Comparison of ENCODE assay signal across 13 mouse cellular contexts in genomic region chr11:106163546-106163945, GRCm38 (mm10). TPM values are rescaled to one million over a fixed set of nuclear protein-coding genes. Genes with fewer than 3 reads are reported as not detected.
DNase-seq lines count a peak whose midpoint lies in the region; ATAC-seq and TF ChIP-seq lines count a peak whose summit lies in the region.
"Had no signal": no experiment of that assay in that cellular context is flagged by ENCODE, and none has a peak within 500 bp of the region (broad histone marks: within the 10 kb centered on the region; RNA-seq: fewer than 3 reads in every experiment).

No protein-coding gene starts in this region.

- no peak for TF ChIP-seq CTCF in heart, adult 2 months (IDR thresholded peaks at IDR 0.05)
- no peak for TF ChIP-seq CTCF in kidney, adult 2 months (conservative IDR thresholded peaks at IDR 0.05; ENCODE audit: insufficient read depth, insufficient read length, low read depth, low read length)

- H3K9ac ChIP-seq in heart, adult 2 months (ENCODE audit: low read depth, low read length), result peak overlapping the region; percentile 55
- no peak overlapping the region for H3K9ac ChIP-seq in liver, embryonic 16.5 days (ENCODE audit: low read depth, low read length)
- H3K9ac ChIP-seq: limb, embryonic 15.5 days had no signal

- WGBS in heart, adult 2 months, result 52% methylated on average over 4 of the region's 4 CpGs
- WGBS in kidney, adult 2 months, result 64% methylated on average over 4 of the region's 4 CpGs
- 45% methylated on average over 4 of the region's 4 CpGs for WGBS in liver, embryonic 16.5 days (ENCODE audit: insufficient replicate concordance)

- no peaks in the 10 kb centered on the region for H3K27me3 ChIP-seq in heart, adult 2 months (ENCODE audit: control insufficient read depth, insufficient read depth, low read length)
- no peaks in the 10 kb centered on the region for H3K27me3 ChIP-seq in kidney, adult 2 months (replicated peaks; ENCODE audit: control insufficient read depth, insufficient read depth, low read length)
- H3K27me3 ChIP-seq in liver, embryonic 16.5 days (ENCODE audit: control insufficient read depth, insufficient read depth, low read depth, low read length), result peaks cover 15% of the 10 kb centered on the region
- H3K27me3 ChIP-seq: limb, embryonic 15.5 days had no signal

- no peak overlapping the region for H3K4me3 ChIP-seq in heart, adult 2 months
- no peak overlapping the region for H3K4me3 ChIP-seq in kidney, adult 2 months (ENCODE audit: insufficient read depth, low read depth, low read length)
- no peak overlapping the region for H3K4me3 ChIP-seq in liver, embryonic 16.5 days (ENCODE audit: low read depth, low read length)
- H3K4me3 ChIP-seq: erythroblast, embryonic 14.5 days; limb, embryonic 15.5 days had no signal

- H3K9me3 ChIP-seq in liver, embryonic 16.5 days (replicated peaks; ENCODE audit: control insufficient read depth, low read length), result no peaks in the 10 kb centered on the region
- H3K9me3 ChIP-seq: limb, embryonic 15.5 days had no signal

- TF ChIP-seq POLR2A in heart, adult 2 months (IDR thresholded peaks at IDR 0.05; ENCODE audit: insufficient read depth, low read depth, low read length), result peak; percentile 20; the same call in 1 of the 2 replicates
- TF ChIP-seq POLR2A in kidney, adult 2 months (IDR thresholded peaks at IDR 0.05; ENCODE audit: low read depth, low read length), result no peak

- no peak overlapping the region for H3K4me2 ChIP-seq in liver, embryonic 16.5 days (ENCODE audit: low read depth, low read length)
- H3K4me2 ChIP-seq: limb, embryonic 15.5 days had no signal

- peak overlapping the region; percentile 70 for H3K27ac ChIP-seq in heart, adult 2 months
- peak overlapping the region; percentile 69 for H3K27ac ChIP-seq in kidney, adult 2 months (ENCODE audit: insufficient read depth, low read depth, low read length)
- H3K27ac ChIP-seq in liver, embryonic 16.5 days (ENCODE audit: low read length), result peak overlapping the region; percentile 40; the same call in 1 of the 2 replicates
- H3K27ac ChIP-seq: hindbrain, postnatal 0 days; limb, embryonic 15.5 days had no signal

- no peaks in the 10 kb centered on the region for H3K36me3 ChIP-seq in heart, adult 2 months (ENCODE audit: control insufficient read depth, insufficient read depth, low read length)
- H3K36me3 ChIP-seq in kidney, adult 2 months (ENCODE audit: control insufficient read depth, insufficient read depth, low read length), result no peaks in the 10 kb centered on the region; the same call in 1 of the 2 replicates
- no peaks in the 10 kb centered on the region for H3K36me3 ChIP-seq in liver, embryonic 16.5 days (ENCODE audit: control insufficient read depth, insufficient read depth)

- H3K4me1 ChIP-seq in heart, adult 2 months (ENCODE audit: control insufficient read depth, insufficient read depth, low read length), result peaks cover 6% of the 10 kb centered on the region
- H3K4me1 ChIP-seq in kidney, adult 2 months (ENCODE audit: control insufficient read depth, insufficient read depth, low read length), result 0 out of 2 replicates have a peak, but pooled peaks cover 2% of the 10 kb centered on the region
- H3K4me1 ChIP-seq in liver, embryonic 16.5 days (ENCODE audit: control insufficient read depth, low read depth, low read length), result peaks cover 19% of the 10 kb centered on the region

- intact Hi-C loops in heart, postnatal 36 days (cut with DNase I), result no loop called here
- intact Hi-C loops in heart, adult 2 months (cut with DNase I), result no loop called here

- 0 out of 2 replicates have a peak, but pooled peaks have one; percentile 23 for TF ChIP-seq EP300 in heart, adult 2 months (IDR thresholded peaks at IDR 0.05; ENCODE audit: insufficient read depth, low read depth, low read length)

- ATAC-seq in liver, embryonic 16.5 days (ENCODE audit: low read depth), result no peak
- ATAC-seq: hindbrain, postnatal 0 days had no signal

- no peaks in the 10 kb centered on the region for H3K79me2 ChIP-seq in heart, adult 2 months (replicated peaks; ENCODE audit: control insufficient read depth, insufficient read depth, low read length)

- peak; percentile 98 for DNase-seq in heart, adult 11 months
- DNase-seq in heart, postnatal 36 days, result no peak
- peak; percentile 50 to 55 for DNase-seq in heart, adult 2 months
- peak; percentile 69 for DNase-seq in kidney, adult 2 months
- DNase-seq in cerebellum, postnatal 25 days, result no peak
- DNase-seq in adrenal gland, adult 8-10 months, result no peak
- no peak for DNase-seq in layer of hippocampus, adult 8-10 months (ENCODE audit: low spot score in 2 of 2)
- DNase-seq: B cell, adult 2 months; gastrocnemius, postnatal 14 days had no signal

RNA-seq across cellular contexts. Expression of gene Limd2, which starts 2.9 kb away (rescaled TPM):
- total RNA-seq in heart, postnatal 36 days (2021), result 1 to 10 TPM; 4.2 to 4.8 TPM
- total RNA-seq in heart, adult 2 months (2021), result 1 to 10 TPM; 3.6 to 4.7 TPM
- 10.0 and 11.5 TPM in 2 replicates for polyA plus RNA-seq in heart, adult 2 months (2012; rRNA removed)
- polyA plus RNA-seq in kidney, adult 2 months (2012; rRNA removed), result 27.8 and 48.3 TPM in 2 replicates
- 76.8 and 79.6 TPM in 2 replicates for polyA plus RNA-seq in liver, embryonic 16.5 days (2015; fragmentation: Nextera tagmentation; extraction: Ambion mirVana)
- 10 to 100 TPM in 3 of 4 experiments, 1 to 10 TPM in 1; 9.6 to 18.9 (median 14.3) TPM for total RNA-seq in adrenal gland, adult 8-10 months (2022)
- total RNA-seq in layer of hippocampus, adult 8-10 months (2022), result 100 to 1,000 TPM; 111 to 131 (median 122) TPM

RNA-seq across cellular contexts. Expression of gene Gm10840, which starts 2.9 kb away (rescaled TPM):
- total RNA-seq in heart, postnatal 36 days (2021), result not detected
- total RNA-seq in heart, adult 2 months (2021), result not detected
- polyA plus RNA-seq in heart, adult 2 months (2012; rRNA removed), result not detected in 2 replicates
- polyA plus RNA-seq in kidney, adult 2 months (2012; rRNA removed), result not detected in 2 replicates
- not detected in 2 replicates for polyA plus RNA-seq in liver, embryonic 16.5 days (2015; fragmentation: Nextera tagmentation; extraction: Ambion mirVana)
- total RNA-seq in adrenal gland, adult 8-10 months (2022), result not detected
- 1 to 10 TPM in 1 of 4 experiments, not detected in 3; 1.4 TPM for total RNA-seq in layer of hippocampus, adult 8-10 months (2022)
- total RNA-seq: gastrocnemius, postnatal 14 days; hindbrain, postnatal 0 days had no signal
- polyA plus RNA-seq: erythroblast, embryonic 14.5 days; hindbrain, postnatal 0 days had no signal

RNA-seq across cellular contexts. Expression of gene Strada, which starts 38.4 kb away (rescaled TPM):
- 1 to 10 TPM; 7.2 to 8.2 TPM for total RNA-seq in heart, postnatal 36 days (2021)
- 1 to 10 TPM; 6.2 to 7.0 TPM for total RNA-seq in heart, adult 2 months (2021)
- 16.9 and 21.8 TPM in 2 replicates for polyA plus RNA-seq in heart, adult 2 months (2012; rRNA removed)
- 28.4 and 28.5 TPM in 2 replicates for polyA plus RNA-seq in kidney, adult 2 months (2012; rRNA removed)
- polyA plus RNA-seq in liver, embryonic 16.5 days (2015; fragmentation: Nextera tagmentation; extraction: Ambion mirVana), result 7.3 and 7.6 TPM in 2 replicates
- total RNA-seq in adrenal gland, adult 8-10 months (2022), result 10 to 100 TPM; 15.1 to 26.8 (median 19.3) TPM
- total RNA-seq in layer of hippocampus, adult 8-10 months (2022), result 10 to 100 TPM; 29.2 to 33.2 (median 31.0) TPM

RNA-seq across cellular contexts. Expression of gene Ccdc47, which starts 52.6 kb away (rescaled TPM):
- total RNA-seq in heart, postnatal 36 days (2021), result 10 to 100 TPM; 72.5 to 82.4 TPM
- total RNA-seq in heart, adult 2 months (2021), result 10 to 100 TPM; 78.1 to 82.2 TPM
- 23.7 and 47.4 TPM in 2 replicates for polyA plus RNA-seq in heart, adult 2 months (2012; rRNA removed)
- polyA plus RNA-seq in kidney, adult 2 months (2012; rRNA removed), result 14.0 and 20.6 TPM in 2 replicates
- 42.3 and 44.2 TPM in 2 replicates for polyA plus RNA-seq in liver, embryonic 16.5 days (2015; fragmentation: Nextera tagmentation; extraction: Ambion mirVana)
- total RNA-seq in adrenal gland, adult 8-10 months (2022), result 100 to 1,000 TPM in 3 of 4 experiments, 10 to 100 TPM in 1; 84.3 to 125 (median 116) TPM
- 10 to 100 TPM; 82.3 to 98.3 (median 92.6) TPM for total RNA-seq in layer of hippocampus, adult 8-10 months (2022)

RNA-seq across cellular contexts. Expression of gene Ddx42, which starts 53.2 kb away (rescaled TPM):
- 10 to 100 TPM; 26.5 to 28.7 TPM for total RNA-seq in heart, postnatal 36 days (2021)
- total RNA-seq in heart, adult 2 months (2021), result 10 to 100 TPM; 23.5 to 27.5 TPM
- 6.0 and 11.9 TPM in 2 replicates for polyA plus RNA-seq in heart, adult 2 months (2012; rRNA removed)
- 8.3 and 10.0 TPM in 2 replicates for polyA plus RNA-seq in kidney, adult 2 months (2012; rRNA removed)
- polyA plus RNA-seq in liver, embryonic 16.5 days (2015; fragmentation: Nextera tagmentation; extraction: Ambion mirVana), result 22.7 and 24.7 TPM in 2 replicates
- total RNA-seq in adrenal gland, adult 8-10 months (2022), result 10 to 100 TPM; 53.4 to 71.6 (median 64.1) TPM
- total RNA-seq in layer of hippocampus, adult 8-10 months (2022), result 10 to 100 TPM; 65.3 to 71.1 (median 69.4) TPM

Comparison
In these comparisons a context has a peak if more than half of its experiments do, and no peak if none do; other contexts are left out.
1. DNase-seq: peak in heart, adult 11 months (single experiment), heart, adult 2 months (2 of 2) and kidney, adult 2 months (single experiment); none in heart, postnatal 36 days (0 of 2), cerebellum, postnatal 25 days (0 of 2), adrenal gland, adult 8-10 months (single experiment) and layer of hippocampus, adult 8-10 months (0 of 2).
2. RNA of gene Limd2, which starts 2.9 kb away (total RNA-seq): 111 to 131 TPM in layer of hippocampus, adult 8-10 months; 9.6 to 18.9 TPM in adrenal gland, adult 8-10 months, 4.2 to 4.8 TPM in heart, postnatal 36 days and 3.6 to 4.7 TPM in heart, adult 2 months; every median in the first group is over 4 times any median in the second.
3. Peak in every context shown above with its lines, with median percentiles within 50 percentile points of each other: H3K27ac ChIP-seq.